Mouse (Mus musculus) heart, postnatal 14 days (tissue): Measurements from ENCODE around the gene Gm428. TPM values are rescaled to one million over a fixed set of nuclear protein-coding genes. Genes with fewer than 3 reads are reported as not detected.
"Not testable (repeated sequence)": the region's sequence is repeated elsewhere in the genome, so short reads cannot be mapped to it uniquely, and the experiment has no call there.

ENCODE experiments used
- DNase-seq, 2 experiments: peaks; one replicate each; pipeline ENCODE4 v3.0.0; 2021 to 2022
- intact Hi-C: fragments of 180-260 bp; cut with DNase I; formaldehyde crosslinking; loops from one replicate; pipeline ENCODE4 v1.15.1; 2025
- long read RNA-seq, 2 experiments: library from polyadenylated mRNA; stranded (forward); transcript quantifications; one replicate each; pipeline ENCODE4 v2.0.0; 2021
- total RNA-seq, 2 experiments: library from RNA; stranded (reverse); gene quantifications; 2 replicates each; pipeline ENCODE4 v1.2.3; 2021

Gene Gm428
- not detected for total RNA-seq
- long read RNA-seq, experiment 1: 0 reads
- long read RNA-seq, experiment 2: 0 reads

- intact Hi-C loops: not testable (repeated sequence)
Observed at GRCm38 (mm10) chr4:73683216-73683615, at the start of gene Gm428. Gene Gm428 (plus strand): TSS chr4:73683516.

GRCm38 (mm10) chr4:73637821-73638220 is 45.5 kb upstream of the Gm428 start, which contains the start of gene Gm11236:
Gene Gm11236 (plus strand): TSS chr4:73638121.
- intact Hi-C loops, DNase-seq: not testable (repeated sequence)

More at GRCm38 (mm10) chr4:73683216-73683615, at the start of gene Gm428:
- not testable (repeated sequence) for DNase-seq

- DNase-seq, intact Hi-C loops: not testable (repeated sequence)
Observed at GRCm38 (mm10) chr4:73661864-73662263, 21.5 kb upstream of the Gm428 start.

GRCm38 (mm10) chr4:73668054-73668453 is 15.3 kb upstream of the Gm428 start, which contains the start of gene Gm11239:
Gene Gm11239 (plus strand): TSS chr4:73668354.
- DNase-seq, intact Hi-C loops: not testable (repeated sequence)

GRCm38 (mm10) chr4:73718761-73719160 is 35.4 kb downstream of the Gm428 start:
- no peak for DNase-seq

GRCm38 (mm10) chr4:73719819-73720218 is 36.5 kb downstream of the Gm428 start:
- DNase-seq: no peak
- intact Hi-C loops: no loop called here

More at GRCm38 (mm10) chr4:73718761-73719160, 35.4 kb downstream of the Gm428 start:
- intact Hi-C loops: no loop called here

Other genes with a start within 250 kb of the Gm428 start
- gene Gm11238, start 75.6 kb upstream of the Gm428 start, total RNA-seq: not detected
- gene Gm11237, start 60.5 kb upstream of the Gm428 start, total RNA-seq: not detected
- gene Gm11236, start 45.4 kb upstream of the Gm428 start, total RNA-seq: not detected
- not detected for gene Gm11239, start 15.2 kb upstream of the Gm428 start, total RNA-seq
- under 1 TPM; 0.49 to 0.53 TPM for gene Rasef, start 107.5 kb downstream of the Gm428 start, total RNA-seq
- not detected for gene Gm11758, start 192.8 kb downstream of the Gm428 start, total RNA-seq
- gene Gm11757, start 207.6 kb downstream of the Gm428 start, total RNA-seq: not detected
- not detected for gene Gm13871, start 222.4 kb downstream of the Gm428 start, total RNA-seq
- gene Gm11756, start 237.2 kb downstream of the Gm428 start, total RNA-seq: under 1 TPM; 0.17 to 0.43 TPM